In the genomic region with DNA sequence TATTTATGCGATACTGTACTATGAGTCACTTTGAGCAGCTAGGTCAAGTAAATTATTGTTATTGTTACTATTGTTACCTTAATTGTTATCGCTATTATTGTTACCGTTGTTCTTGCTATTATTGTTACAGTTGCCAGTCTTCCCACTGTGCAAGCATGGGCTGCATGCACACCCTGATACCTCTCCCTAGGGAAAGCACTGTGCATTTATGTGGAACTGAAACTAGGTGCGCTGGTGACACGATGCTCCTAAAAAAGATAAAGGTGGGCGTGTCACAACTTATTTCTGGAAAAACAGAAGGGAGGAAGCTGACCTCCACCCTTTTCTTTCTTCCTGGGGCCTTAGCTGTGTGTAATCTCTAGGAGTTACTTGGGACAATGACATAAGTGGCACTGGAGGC, we compare ENCODE assay signal across 32 mouse cellular contexts. TPM values are rescaled to one million over a fixed set of nuclear protein-coding genes. Genes with fewer than 3 reads are reported as not detected.
A peak's percentile ranks its signal among the peaks of the same experiment; 100 is the strongest.
DNase-seq lines count a peak whose midpoint lies in the region; ATAC-seq and TF ChIP-seq lines count a peak whose summit lies in the region.
"Had no signal": no experiment of that assay in that cellular context is flagged by ENCODE, and none has a peak within 500 bp of the region (broad histone marks: within the 10 kb centered on the region; RNA-seq: fewer than 3 reads in every experiment).

No protein-coding gene starts in this region.

- TF ChIP-seq EP300 in CH12.LX (IDR thresholded peaks at IDR 0.05; ENCODE audit: low read length) = peak; percentile 86

- no peaks in the 10 kb centered on the region for H3K27me3 ChIP-seq in heart, embryonic 13.5 days (replicated peaks)
- no peaks in the 10 kb centered on the region for H3K27me3 ChIP-seq in CH12.LX (replicated peaks)
- no peaks in the 10 kb centered on the region for H3K27me3 ChIP-seq in heart, embryonic 15.5 days
- H3K27me3 ChIP-seq in splenic B cell, adult 2 months (ENCODE audit: control insufficient read depth, insufficient read depth, low read length, poor library complexity, severe bottlenecking) = no peaks in the 10 kb centered on the region
- H3K27me3 ChIP-seq: embryonic facial prominence, embryonic 13.5 days; intestine, embryonic 15.5 days; neural tube, embryonic 12.5 days had no signal

- no peak for ATAC-seq in heart, embryonic 13.5 days (ENCODE audit: extremely low read depth, insufficient number of reproducible peaks, low FRiP score, low TSS enrichment)
- ATAC-seq in heart, embryonic 15.5 days (replicated peaks; ENCODE audit: insufficient number of reproducible peaks, insufficient read depth, low FRiP score, low read depth) = no peak
- ATAC-seq: hindbrain, embryonic 16.5 days; intestine, embryonic 15.5 days had no signal

- TF ChIP-seq RAD21 in CH12.LX (IDR thresholded peaks at IDR 0.05; ENCODE audit: low read depth, low read length) = no peak

- dilution Hi-C loops in CH12.LX (cut with MboI; ENCODE audit: extremely low pct_ligation_motif_present, extremely low pct_unique_long_range_greater_than_20kb, low sequenced_read_pairs) = no loop called here

- intact Hi-C loops in heart, postnatal 10 days (cut with DNase I) = no loop called here
- intact Hi-C loops in left cerebral cortex, postnatal 14 days (cut with DNase I) = no loop called here

- 65% methylated on average over 6 of the region's 6 CpGs for WGBS in heart, embryonic 13.5 days
- 67% methylated on average over 6 of the region's 6 CpGs for WGBS in heart, embryonic 15.5 days

- no peak for TF ChIP-seq POLR2A in CH12.LX (IDR thresholded peaks at IDR 0.05; ENCODE audit: low read depth, low read length)

- H3K36me3 ChIP-seq in heart, embryonic 13.5 days = no peaks in the 10 kb centered on the region
- H3K36me3 ChIP-seq in CH12.LX (replicated peaks in 1 of 2; ENCODE audit: control insufficient read depth in 1 of 2, insufficient read depth in 1 of 2, low read length in 1 of 2) = no peaks in the 10 kb centered on the region
- H3K36me3 ChIP-seq in heart, embryonic 15.5 days = no peaks in the 10 kb centered on the region
- no peaks in the 10 kb centered on the region for H3K36me3 ChIP-seq in splenic B cell, adult 2 months (ENCODE audit: control insufficient read depth, insufficient read depth, low read length, poor library complexity, severe bottlenecking)
- H3K36me3 ChIP-seq: embryonic facial prominence, embryonic 13.5 days; forebrain, embryonic 12.5 days; intestine, embryonic 15.5 days; limb, embryonic 10.5 days; neural tube, embryonic 12.5 days had no signal

- peaks cover 23% of the 10 kb centered on the region for H3K4me1 ChIP-seq in heart, embryonic 13.5 days
- peaks cover 5 to 24% of the 10 kb centered on the region in 2 experiments; a peak in 3 of 4 replicates for H3K4me1 ChIP-seq in CH12.LX (ENCODE audit: control insufficient read depth in 1 of 2, insufficient read depth in 2 of 2)
- H3K4me1 ChIP-seq in heart, embryonic 15.5 days (replicated peaks) = peaks cover 8% of the 10 kb centered on the region; the same call in 1 of the 2 replicates
- H3K4me1 ChIP-seq: embryonic facial prominence, embryonic 13.5 days; forebrain, embryonic 12.5 days; limb, embryonic 10.5 days; neural tube, embryonic 12.5 days had no signal

- no peak for DNase-seq in heart, postnatal 10 days
- peak; percentile 65 for DNase-seq in CH12.LX (ENCODE audit: extremely low read depth)
- DNase-seq in splenic B cell, adult 2 months (ENCODE audit: low read depth, low spot score) = peak; percentile 60
- no peak for DNase-seq in left cerebral cortex, postnatal 14 days (ENCODE audit: low spot score in 2 of 2)
- DNase-seq in thymus, postnatal 25 days = no peak
- DNase-seq: adrenal gland, postnatal 14 days; cerebellum, adult 2 months; cerebellum, postnatal 25 days; embryo, embryonic 11 days; gastrocnemius, postnatal 36 days; kidney, adult 8-10 months; kidney, postnatal 10 days; lung, embryonic 14.5 days; midbrain, embryonic 14.5 days; right cerebral cortex, postnatal 4 days; thymus, adult 2 months had no signal

- no peaks in the 10 kb centered on the region for H3K79me2 ChIP-seq in CH12.LX (replicated peaks; ENCODE audit: control insufficient read depth, extremely low read depth, insufficient read depth, poor library complexity, severe bottlenecking)

- in situ Hi-C loops in CH12.LX (cut with MboI; ENCODE audit: low pct_ligation_motif_present, low pct_unique_long_range_greater_than_20kb, low sequenced_read_pairs) = no loop called here

- H3K9me3 ChIP-seq in heart, embryonic 13.5 days = no peaks in the 10 kb centered on the region
- H3K9me3 ChIP-seq in CH12.LX (replicated peaks; ENCODE audit: low read length) = no peaks in the 10 kb centered on the region
- H3K9me3 ChIP-seq in heart, embryonic 15.5 days (replicated peaks) = no peaks in the 10 kb centered on the region
- H3K9me3 ChIP-seq: embryonic facial prominence, embryonic 13.5 days; forebrain, embryonic 12.5 days; intestine, embryonic 15.5 days; limb, embryonic 10.5 days; neural tube, embryonic 12.5 days had no signal

- no peak for TF ChIP-seq CTCF in CH12.LX (conservative IDR thresholded peaks at IDR 0.05 in 1 of 2, IDR thresholded peaks at IDR 0.05 in 1 of 2; ENCODE audit: low read depth in 2 of 2, low read length in 2 of 2)

- H3K27ac ChIP-seq in heart, embryonic 13.5 days (replicated peaks) = peak overlapping the region; percentile 46
- no peak overlapping the region for H3K27ac ChIP-seq in CH12.LX (ENCODE audit: insufficient read depth, low read depth)
- H3K27ac ChIP-seq in heart, embryonic 15.5 days = peak overlapping the region; percentile 49; the same call in 1 of the 2 replicates
- H3K27ac ChIP-seq: embryonic facial prominence, embryonic 13.5 days; forebrain, embryonic 12.5 days; intestine, embryonic 15.5 days; limb, embryonic 10.5 days; neural tube, embryonic 12.5 days; stomach, postnatal 0 days had no signal

- H3K4me3 ChIP-seq in heart, embryonic 13.5 days = no peak overlapping the region
- H3K4me3 ChIP-seq in CH12.LX (replicated peaks in 1 of 3; ENCODE audit: low read depth in 2 of 3, low read length in 2 of 3, poor library complexity in 1 of 3) = no peak overlapping the region
- H3K4me3 ChIP-seq in heart, embryonic 15.5 days = no peak overlapping the region
- H3K4me3 ChIP-seq: embryonic facial prominence, embryonic 13.5 days; erythroblast, embryonic 14.5 days; forebrain, embryonic 12.5 days; intestine, embryonic 15.5 days; limb, embryonic 10.5 days; neural tube, embryonic 12.5 days had no signal

- peak overlapping the region; percentile 20; the same call in 1 of the 2 replicates for H3K4me2 ChIP-seq in heart, embryonic 13.5 days
- peak overlapping the region; percentile 8; the same call in 1 of the 2 replicates for H3K4me2 ChIP-seq in CH12.LX (ENCODE audit: insufficient read depth, low read depth, poor library complexity, severe bottlenecking)
- H3K4me2 ChIP-seq in heart, embryonic 15.5 days = no peak overlapping the region
- H3K4me2 ChIP-seq: embryonic facial prominence, embryonic 13.5 days; forebrain, embryonic 12.5 days; intestine, embryonic 15.5 days; lung, embryonic 14.5 days; neural tube, embryonic 12.5 days had no signal

- no peak overlapping the region for H3K9ac ChIP-seq in heart, embryonic 13.5 days
- H3K9ac ChIP-seq in CH12.LX (ENCODE audit: insufficient read depth, low read depth) = no peak overlapping the region
- H3K9ac ChIP-seq in heart, embryonic 15.5 days = no peak overlapping the region
- H3K9ac ChIP-seq: embryonic facial prominence, embryonic 13.5 days; forebrain, embryonic 12.5 days; intestine, embryonic 15.5 days; lung, embryonic 14.5 days; neural tube, embryonic 12.5 days had no signal

TF ChIP-seq in CH12.LX, 34 proteins besides CTCF, POLR2A, EP300 and RAD21:
- no peak for TF ChIP-seq USF2 (conservative IDR thresholded peaks at IDR 0.05; ENCODE audit: low read depth, low read length)
- peak; percentile 71 for TF ChIP-seq BHLHE40 (IDR thresholded peaks at IDR 0.05; ENCODE audit: low read depth, low read length)
- TF ChIP-seq POLR2AphosphoS2 (IDR thresholded peaks at IDR 0.05; ENCODE audit: low read depth, low read length) = no peak
- TF ChIP-seq JUN (IDR thresholded peaks at IDR 0.05; ENCODE audit: insufficient read depth, low read depth, low read length) = peak; percentile 59
- peak; percentile 89; the same call in 1 of the 2 replicates for TF ChIP-seq MEF2A (IDR thresholded peaks at IDR 0.05; ENCODE audit: borderline replicate concordance, low read depth, low read length)
- TF ChIP-seq MYC (IDR thresholded peaks at IDR 0.05; ENCODE audit: low read depth, low read length) = peak; percentile 40; the same call in 1 of the 2 replicates
- peak; percentile 62 for TF ChIP-seq ETS1 (conservative IDR thresholded peaks at IDR 0.05; ENCODE audit: low read depth, low read length)
- 0 out of 2 replicates have a peak, but pooled peaks have one; percentile 16 for TF ChIP-seq CHD2 (IDR thresholded peaks at IDR 0.05; ENCODE audit: low read length)
- no peak for TF ChIP-seq TCF12 (IDR thresholded peaks at IDR 0.05; ENCODE audit: low read depth, low read length)
- 0 out of 2 replicates have a peak, but pooled peaks have one; percentile 30 for TF ChIP-seq MAX (IDR thresholded peaks at IDR 0.05; ENCODE audit: low read length)
- peak; percentile 87 for TF ChIP-seq IRF4 (IDR thresholded peaks at IDR 0.05; ENCODE audit: low read depth, low read length)
TF ChIP-seq in CH12.LX: peak in this region for 8.

RNA-seq across cellular contexts. Expression of a gene that starts 16.4 kb away (rescaled TPM):
- not detected in 2 replicates for polyA plus RNA-seq in heart, embryonic 13.5 days (2015; fragmentation: Nextera tagmentation; extraction: Ambion mirVana)
- total RNA-seq in heart, postnatal 10 days (2021) = not detected
- not detected in 2 replicates for total RNA-seq in CH12.LX (2012; rRNA removed)
- not detected in 2 replicates for total RNA-seq in CH12.LX (2014; rRNA removed)
- polyA plus RNA-seq in CH12.LX (2012; ENCODE audit: insufficient read length, low read depth) = not detected in 2 replicates
- polyA plus RNA-seq in heart, embryonic 15.5 days (2015; fragmentation: Nextera tagmentation; extraction: Ambion mirVana) = not detected in 2 replicates
- total RNA-seq in left cerebral cortex, postnatal 14 days (2021) = not detected
- total RNA-seq: adrenal gland, postnatal 14 days; gastrocnemius, adult 18-20 months; gastrocnemius, postnatal 36 days; hematopoietic stem cell, adult 5-6 weeks; layer of hippocampus, postnatal 14 days; left cerebral cortex, adult 8-10 months; liver, adult 2 months; megakaryocyte-erythroid progenitor cell, adult 5-6 weeks had no signal
- polyA plus RNA-seq: cerebellum, adult 2 months; embryonic facial prominence, embryonic 13.5 days; erythroblast, embryonic 14.5 days; forebrain, embryonic 12.5 days; hindbrain, embryonic 16.5 days; intestine, embryonic 15.5 days; limb, embryonic 10.5 days; liver, adult 2 months; lung, embryonic 14.5 days; midbrain, embryonic 14.5 days; neural tube, embryonic 12.5 days; stomach, postnatal 0 days had no signal

RNA-seq across cellular contexts. Expression of a gene that starts 41.8 kb away (rescaled TPM):
- polyA plus RNA-seq in heart, embryonic 13.5 days (2015; fragmentation: Nextera tagmentation; extraction: Ambion mirVana) = 36.9 and 39.6 TPM in 2 replicates
- 10 to 100 TPM; 87.6 to 90.6 TPM for total RNA-seq in heart, postnatal 10 days (2021)
- total RNA-seq in CH12.LX (2012; rRNA removed) (93.6 and 111 TPM in 2 replicates), CH12.LX (2014; rRNA removed) (95.9 and 104 TPM in 2 replicates)
- polyA plus RNA-seq in CH12.LX (2012; ENCODE audit: insufficient read length, low read depth) = 90.7 and 105 TPM in 2 replicates
- 36.4 and 43.4 TPM in 2 replicates for polyA plus RNA-seq in heart, embryonic 15.5 days (2015; fragmentation: Nextera tagmentation; extraction: Ambion mirVana)
- total RNA-seq in left cerebral cortex, postnatal 14 days (2021) = 10 to 100 TPM; 63.0 to 70.3 TPM

Comparison
In these comparisons a context has a peak if more than half of its experiments do, and no peak if none do; other contexts are left out.
1. DNase-seq: peak in CH12.LX (single experiment) and splenic B cell, adult 2 months (single experiment); none in heart, postnatal 10 days (0 of 2), left cerebral cortex, postnatal 14 days (0 of 2) and thymus, postnatal 25 days (single experiment).